Mouse (Mus musculus): ENCODE data around the gene Cct7.

- TF ChIP-seq MAX (IDR thresholded peaks at IDR 0.05; ENCODE audit: low read depth) = no peak
- no peak for TF ChIP-seq USF1 (IDR thresholded peaks at IDR 0.05; ENCODE audit: low read depth)
- no peak for TF ChIP-seq POLR2A (IDR thresholded peaks at IDR 0.05; ENCODE audit: insufficient read length, low read depth)
Measured at GRCm38 (mm10) chr6:85410771-85411273, 40.5 kb upstream of the Cct7 start.

Measured in myocyte (in vitro differentiated cells).